ENCODE assay signal across 8 mouse cellular contexts in genomic region chr16:45743591-45744144, GRCm38 (mm10). TPM values are rescaled to one million over a fixed set of nuclear protein-coding genes. Genes with fewer than 3 reads are reported as not detected.
DNase-seq lines count a peak whose midpoint lies in the region; ATAC-seq lines count a peak whose summit lies in the region.

No protein-coding gene starts in this region.

- peak overlapping the region; percentile 96; the same call in 1 of the 2 replicates for H3K27ac ChIP-seq in kidney, embryonic 16.5 days (ENCODE audit: low read length)
- H3K27ac ChIP-seq in embryonic facial prominence, embryonic 12.5 days: peak overlapping the region; percentile 91
- H3K27ac ChIP-seq in hindbrain, embryonic 11.5 days (ENCODE audit: low read depth, low read length): peak overlapping the region; percentile 91; the same call in 1 of the 2 replicates
- peak overlapping the region; percentile 94 for H3K27ac ChIP-seq in midbrain, embryonic 16.5 days (ENCODE audit: low read length)

- DNase-seq in kidney, adult 9 months: no peak
- peak; percentile 23 for DNase-seq in hindbrain, embryonic 11.5 days (ENCODE audit: low spot score)
- no peak for DNase-seq in urinary bladder, postnatal 4 days (ENCODE audit: low spot score in 2 of 2)
- DNase-seq in layer of hippocampus, postnatal 25 days (ENCODE audit: extremely low spot score in 1 of 2, low spot score in 1 of 2): no peak
- DNase-seq in spleen, postnatal 10 days (ENCODE audit: low spot score in 2 of 2): no peak

- H3K4me2 ChIP-seq in kidney, embryonic 16.5 days (replicated peaks; ENCODE audit: low read depth, low read length): peak overlapping the region; percentile 71
- peak overlapping the region; percentile 54 for H3K4me2 ChIP-seq in embryonic facial prominence, embryonic 12.5 days (replicated peaks)
- H3K4me2 ChIP-seq in hindbrain, embryonic 11.5 days (replicated peaks; ENCODE audit: low read depth, low read length): no peak overlapping the region
- H3K4me2 ChIP-seq in midbrain, embryonic 16.5 days (ENCODE audit: low read length): peak overlapping the region; percentile 65

- no peaks in the 10 kb centered on the region for H3K27me3 ChIP-seq in kidney, embryonic 16.5 days (ENCODE audit: insufficient read depth, low read length)
- H3K27me3 ChIP-seq in embryonic facial prominence, embryonic 12.5 days: no peaks in the 10 kb centered on the region
- no peaks in the 10 kb centered on the region for H3K27me3 ChIP-seq in hindbrain, embryonic 11.5 days (ENCODE audit: control insufficient read depth, insufficient read depth, low read length)
- no peaks in the 10 kb centered on the region for H3K27me3 ChIP-seq in midbrain, embryonic 16.5 days (ENCODE audit: control insufficient read depth, insufficient read depth, low read depth, low read length)

- H3K4me1 ChIP-seq in kidney, embryonic 16.5 days (ENCODE audit: insufficient read depth, low read length): peaks cover 15% of the 10 kb centered on the region
- peaks cover 12% of the 10 kb centered on the region; the same call in 1 of the 2 replicates for H3K4me1 ChIP-seq in embryonic facial prominence, embryonic 12.5 days
- H3K4me1 ChIP-seq in hindbrain, embryonic 11.5 days (replicated peaks; ENCODE audit: control insufficient read depth, insufficient read depth, low read length): no peaks in the 10 kb centered on the region; the same call in 1 of the 2 replicates
- peaks cover 13% of the 10 kb centered on the region for H3K4me1 ChIP-seq in midbrain, embryonic 16.5 days (ENCODE audit: control insufficient read depth, insufficient read depth, low read length)

- H3K36me3 ChIP-seq in kidney, embryonic 16.5 days (ENCODE audit: insufficient read depth, low read length): peaks cover 13% of the 10 kb centered on the region
- peaks cover 12% of the 10 kb centered on the region for H3K36me3 ChIP-seq in embryonic facial prominence, embryonic 12.5 days
- H3K36me3 ChIP-seq in hindbrain, embryonic 11.5 days (ENCODE audit: control insufficient read depth, insufficient read depth, low read length): no peaks in the 10 kb centered on the region
- no peaks in the 10 kb centered on the region for H3K36me3 ChIP-seq in midbrain, embryonic 16.5 days (ENCODE audit: control insufficient read depth, insufficient read depth, low read length)

- no peaks in the 10 kb centered on the region for H3K9me3 ChIP-seq in kidney, embryonic 16.5 days (ENCODE audit: low read length)
- no peaks in the 10 kb centered on the region for H3K9me3 ChIP-seq in embryonic facial prominence, embryonic 12.5 days
- H3K9me3 ChIP-seq in hindbrain, embryonic 11.5 days (ENCODE audit: control insufficient read depth, low read length): no peaks in the 10 kb centered on the region
- H3K9me3 ChIP-seq in midbrain, embryonic 16.5 days (replicated peaks; ENCODE audit: control insufficient read depth, low read length, poor library complexity, severe bottlenecking): no peaks in the 10 kb centered on the region

- peak overlapping the region; percentile 93; the same call in 1 of the 2 replicates for H3K9ac ChIP-seq in kidney, embryonic 16.5 days (replicated peaks; ENCODE audit: low read length)
- H3K9ac ChIP-seq in embryonic facial prominence, embryonic 12.5 days: no peak overlapping the region
- H3K9ac ChIP-seq in hindbrain, embryonic 11.5 days (ENCODE audit: low read depth, low read length): no peak overlapping the region
- H3K9ac ChIP-seq in midbrain, embryonic 16.5 days (ENCODE audit: low read depth, low read length): no peak overlapping the region

- no peak overlapping the region for H3K4me3 ChIP-seq in kidney, embryonic 16.5 days (ENCODE audit: low read length)
- H3K4me3 ChIP-seq in embryonic facial prominence, embryonic 12.5 days: 0 out of 2 replicates have a peak overlapping the region, but pooled peaks have one; percentile 78
- no peak overlapping the region for H3K4me3 ChIP-seq in hindbrain, embryonic 11.5 days (ENCODE audit: low read depth, low read length)
- no peak overlapping the region for H3K4me3 ChIP-seq in midbrain, embryonic 16.5 days (ENCODE audit: low read depth, low read length)

- 64% methylated on average over 4 of the region's 4 CpGs for WGBS in kidney, embryonic 16.5 days
- 59% methylated on average over 4 of the region's 4 CpGs for WGBS in embryonic facial prominence, embryonic 12.5 days
- WGBS in hindbrain, embryonic 11.5 days: 71% methylated on average over 4 of the region's 4 CpGs
- 61% methylated on average over 4 of the region's 4 CpGs for WGBS in midbrain, embryonic 16.5 days

- ATAC-seq in kidney, embryonic 16.5 days (ENCODE audit: low FRiP score, low TSS enrichment): peak; percentile 13; the same call in 1 of the 2 replicates
- no peak for ATAC-seq in embryonic facial prominence, embryonic 12.5 days (ENCODE audit: insufficient number of reproducible peaks, insufficient read depth, low FRiP score, low TSS enrichment)
- ATAC-seq in hindbrain, embryonic 11.5 days (ENCODE audit: low FRiP score): peak; percentile 9; the same call in 1 of the 2 replicates
- peak; percentile 15; the same call in 1 of the 2 replicates for ATAC-seq in midbrain, embryonic 16.5 days

RNA-seq across cellular contexts. Expression of gene Abhd10, which starts 0.9 kb away (rescaled TPM):
- polyA plus RNA-seq in kidney, embryonic 16.5 days (2015; fragmentation: Nextera tagmentation; extraction: Ambion mirVana): 36.4 and 36.7 TPM in 2 replicates
- 37.3 and 43.6 TPM in 2 replicates for polyA plus RNA-seq in embryonic facial prominence, embryonic 12.5 days (2016; fragmentation: Nextera tagmentation; extraction: Ambion mirVana)
- 44.5 and 46.2 TPM in 2 replicates for polyA plus RNA-seq in hindbrain, embryonic 11.5 days (2014; fragmentation: Nextera tagmentation; extraction: Ambion mirVana)
- 42.3 and 42.6 TPM in 2 replicates for polyA plus RNA-seq in midbrain, embryonic 16.5 days (2015; fragmentation: Nextera tagmentation; extraction: Ambion mirVana)
- 10 to 100 TPM; 16.9 to 21.0 TPM for total RNA-seq in layer of hippocampus, postnatal 25 days (2021)

RNA-seq across cellular contexts. Expression of gene Tagln3, which starts 19.3 kb away (rescaled TPM):
- polyA plus RNA-seq in kidney, embryonic 16.5 days (2015; fragmentation: Nextera tagmentation; extraction: Ambion mirVana): 6.8 and 9.3 TPM in 2 replicates
- 60.2 and 81.5 TPM in 2 replicates for polyA plus RNA-seq in embryonic facial prominence, embryonic 12.5 days (2016; fragmentation: Nextera tagmentation; extraction: Ambion mirVana)
- polyA plus RNA-seq in hindbrain, embryonic 11.5 days (2014; fragmentation: Nextera tagmentation; extraction: Ambion mirVana): 410 and 447 TPM in 2 replicates
- 337 and 369 TPM in 2 replicates for polyA plus RNA-seq in midbrain, embryonic 16.5 days (2015; fragmentation: Nextera tagmentation; extraction: Ambion mirVana)
- total RNA-seq in layer of hippocampus, postnatal 25 days (2021): 100 to 1,000 TPM; 259 to 275 TPM

RNA-seq across cellular contexts. Expression of gene Tmprss7, which starts 50.2 kb away (rescaled TPM):
- polyA plus RNA-seq in kidney, embryonic 16.5 days (2015; fragmentation: Nextera tagmentation; extraction: Ambion mirVana): 0.08 and 0.10 TPM in 2 replicates
- polyA plus RNA-seq in embryonic facial prominence, embryonic 12.5 days (2016; fragmentation: Nextera tagmentation; extraction: Ambion mirVana): 0.22 and 0.29 TPM in 2 replicates
- 0.43 and 0.99 TPM in 2 replicates for polyA plus RNA-seq in hindbrain, embryonic 11.5 days (2014; fragmentation: Nextera tagmentation; extraction: Ambion mirVana)
- 0.75 and 0.93 TPM in 2 replicates for polyA plus RNA-seq in midbrain, embryonic 16.5 days (2015; fragmentation: Nextera tagmentation; extraction: Ambion mirVana)
- under 1 TPM; 0.64 to 0.89 TPM for total RNA-seq in layer of hippocampus, postnatal 25 days (2021)
